Mouse (Mus musculus) heart, embryonic 11.5 days (tissue): Measurements from ENCODE around the gene Cntn6. TPM values are rescaled to one million over a fixed set of nuclear protein-coding genes. Genes with fewer than 3 reads are reported as not detected.

Experiments used
- ATAC-seq: fragments of 200-750 bp; cut with Nextera tagmentation; replicated peaks from 2 replicates; pipeline ENCODE4 v1.8.0; 2017; ENCODE audit warnings: moderate library complexity; ENCODE audit not compliant: insufficient number of reproducible peaks, low FRiP score, low TSS enrichment
- H3K27ac ChIP-seq: fragments of 300-500 bp; sonication (generic); 2 replicates; pipeline ENCODE4 v1.5.1; 2014; ENCODE audit warnings: mild to moderate bottlenecking, low read depth, low read length
- H3K27me3 ChIP-seq: fragments of 300-500 bp; sonication (generic); 2 replicates; pipeline ENCODE4 v1.6.1; 2014; ENCODE audit warnings: mild to moderate bottlenecking, low read length, mixed read lengths; ENCODE audit not compliant: control insufficient read depth, insufficient read depth
- H3K36me3 ChIP-seq: fragments of 300-500 bp; sonication (generic); 2 replicates; pipeline ENCODE4 v1.6.1; 2014; ENCODE audit warnings: mild to moderate bottlenecking, low read length, moderate library complexity, mixed read lengths; ENCODE audit not compliant: control insufficient read depth, insufficient read depth
- H3K4me1 ChIP-seq: fragments of 300-500 bp; sonication (generic); 2 replicates; pipeline ENCODE4 v1.6.1; 2014; ENCODE audit warnings: low read length; ENCODE audit not compliant: control insufficient read depth, insufficient read depth
- H3K4me2 ChIP-seq: fragments of 300-500 bp; sonication (generic); 2 replicates; pipeline ENCODE4 v1.6.1; 2014; ENCODE audit warnings: mild to moderate bottlenecking, moderate library complexity
- H3K4me3 ChIP-seq: fragments of 300-500 bp; sonication (generic); 2 replicates; pipeline ENCODE4 v1.5.1; 2014; ENCODE audit warnings: low read depth, low read length
- H3K9ac ChIP-seq: fragments of 300-500 bp; sonication (generic); 2 replicates; pipeline ENCODE4 v1.6.1; 2014; ENCODE audit warnings: mild to moderate bottlenecking, low read depth, low read length, moderate library complexity
- H3K9me3 ChIP-seq: fragments of 300-500 bp; sonication (generic); replicated peaks from 2 replicates; pipeline ENCODE4 v1.6.1; 2016; ENCODE audit warnings: low read length; ENCODE audit not compliant: control insufficient read depth
- WGBS: fragments of 180-500 bp; shearing (Covaris S2); extraction: QIAGEN DNeasy Blood & Tissue Kit; methylation state at CpG from one replicate; pipeline ENCODE4 v1.1.7; 2014; ENCODE audit not compliant: insufficient replicate concordance; 5-methylcytosine and 5-hydroxymethylcytosine counted together
- polyA plus RNA-seq: library from polyadenylated mRNA; unstranded; fragments of >200 nt; fragmentation: Nextera tagmentation; extraction: Ambion mirVana; gene quantifications from 2 replicates; pipeline ENCODE4 v1.2.1, GENCODE M21; 2014

Cntn6 gene
- polyA plus RNA-seq, 1 experiment from 2014 or later = 0.26 TPM

- ATAC-seq = no peak
- H3K4me1 ChIP-seq = no peaks in the 10 kb centered on the region
- no peak overlapping the region for H3K27ac ChIP-seq
- no peak overlapping the region for H3K4me3 ChIP-seq
- H3K4me2 ChIP-seq = no peak overlapping the region
- 82% methylated on average over 6 of the region's 6 CpGs for WGBS
- H3K36me3 ChIP-seq = no peaks in the 10 kb centered on the region
- H3K9me3 ChIP-seq = no peaks in the 10 kb centered on the region
- no peaks in the 10 kb centered on the region for H3K27me3 ChIP-seq
- no peak overlapping the region for H3K9ac ChIP-seq
Measured at GRCm38 (mm10) chr6:104688439-104689125, 196.0 kb downstream of the Cntn6 start.

GRCm38 (mm10) chr6:104728571-104728970 lies 236.0 kb downstream of the Cntn6 start:
- Histone ChIP-seq H3K27me3 (no peaks in the 10 kb centered on the region), H3K4me2 (no peak overlapping the region), H3K4me3 (no peak overlapping the region), H3K9me3 (no peaks in the 10 kb centered on the region), H3K36me3 (no peaks in the 10 kb centered on the region), H3K27ac (no peak overlapping the region), H3K4me1 (no peaks in the 10 kb centered on the region), H3K9ac (no peak overlapping the region)
- 94% methylated on average over 1 of the region's 1 CpGs for WGBS
- ATAC-seq = no peak

GRCm38 (mm10) chr6:104734256-104734655 lies 241.7 kb downstream of the Cntn6 start:
- Histone ChIP-seq H3K4me1 (no peaks in the 10 kb centered on the region), H3K4me2 (no peak overlapping the region), H3K9ac (no peak overlapping the region), H3K27me3 (no peaks in the 10 kb centered on the region), H3K27ac (no peak overlapping the region), H3K36me3 (no peaks in the 10 kb centered on the region), H3K9me3 (no peaks in the 10 kb centered on the region), H3K4me3 (no peak overlapping the region)
- WGBS = 84% methylated on average over 1 of the region's 1 CpGs
- no peak for ATAC-seq

- Histone ChIP-seq H3K4me1 (no peaks in the 10 kb centered on the region), H3K27ac (no peak overlapping the region), H3K36me3 (no peaks in the 10 kb centered on the region), H3K9ac (no peak overlapping the region), H3K27me3 (no peaks in the 10 kb centered on the region), H3K4me3 (no peak overlapping the region), H3K4me2 (no peak overlapping the region), H3K9me3 (no peaks in the 10 kb centered on the region)
- ATAC-seq = no peak
- 84% methylated on average over 4 of the region's 4 CpGs for WGBS
Measured at GRCm38 (mm10) chr6:104738999-104739398, 246.4 kb downstream of the Cntn6 start.

- Histone ChIP-seq H3K4me2 (no peak overlapping the region), H3K4me3 (no peak overlapping the region), H3K4me1 (no peaks in the 10 kb centered on the region), H3K9ac (no peak overlapping the region), H3K27me3 (no peaks in the 10 kb centered on the region), H3K9me3 (no peaks in the 10 kb centered on the region), H3K27ac (no peak overlapping the region), H3K36me3 (no peaks in the 10 kb centered on the region)
- ATAC-seq = no peak
Measured at GRCm38 (mm10) chr6:104758125-104758524, 265.5 kb downstream of the Cntn6 start.

- Histone ChIP-seq H3K4me2 (no peak overlapping the region), H3K4me3 (no peak overlapping the region), H3K27me3 (no peaks in the 10 kb centered on the region), H3K4me1 (no peaks in the 10 kb centered on the region), H3K9ac (no peak overlapping the region), H3K9me3 (no peaks in the 10 kb centered on the region), H3K36me3 (no peaks in the 10 kb centered on the region), H3K27ac (no peak overlapping the region)
- 95% methylated on average over 3 of the region's 3 CpGs for WGBS
- no peak for ATAC-seq
Measured at GRCm38 (mm10) chr6:104761226-104761625, 268.6 kb downstream of the Cntn6 start.

- Histone ChIP-seq H3K27ac (no peak overlapping the region), H3K4me3 (no peak overlapping the region), H3K4me2 (no peak overlapping the region), H3K27me3 (no peaks in the 10 kb centered on the region), H3K36me3 (no peaks in the 10 kb centered on the region), H3K9ac (no peak overlapping the region), H3K4me1 (no peaks in the 10 kb centered on the region), H3K9me3 (no peaks in the 10 kb centered on the region)
- WGBS = 87% methylated on average over 3 of the region's 3 CpGs
- ATAC-seq = no peak
Measured at GRCm38 (mm10) chr6:104783891-104784290, 291.3 kb downstream of the Cntn6 start.

- no peak overlapping the region for H3K27ac ChIP-seq
- no peak overlapping the region for H3K4me2 ChIP-seq
- no peak overlapping the region for H3K9ac ChIP-seq
- H3K36me3 ChIP-seq = no peaks in the 10 kb centered on the region
- H3K27me3 ChIP-seq = no peaks in the 10 kb centered on the region
- H3K9me3 ChIP-seq = no peaks in the 10 kb centered on the region
- WGBS = 64% methylated on average over 2 of the region's 2 CpGs
- no peak overlapping the region for H3K4me3 ChIP-seq
- no peak for ATAC-seq
- no peaks in the 10 kb centered on the region for H3K4me1 ChIP-seq
Measured at GRCm38 (mm10) chr6:104787502-104787901, 294.9 kb downstream of the Cntn6 start.

GRCm38 (mm10) chr6:104808526-104808925 lies 315.9 kb downstream of the Cntn6 start:
- no peak overlapping the region for H3K4me2 ChIP-seq
- H3K4me3 ChIP-seq = no peak overlapping the region
- ATAC-seq = no peak
- H3K9ac ChIP-seq = no peak overlapping the region
- H3K9me3 ChIP-seq = no peaks in the 10 kb centered on the region
- no peaks in the 10 kb centered on the region for H3K27me3 ChIP-seq
- no peaks in the 10 kb centered on the region for H3K36me3 ChIP-seq
- WGBS = 10% methylated on average over 4 of the region's 4 CpGs
- H3K4me1 ChIP-seq = no peaks in the 10 kb centered on the region
- no peak overlapping the region for H3K27ac ChIP-seq
